ENCODE assay signal across 20 mouse cellular contexts in the genomic region with DNA sequence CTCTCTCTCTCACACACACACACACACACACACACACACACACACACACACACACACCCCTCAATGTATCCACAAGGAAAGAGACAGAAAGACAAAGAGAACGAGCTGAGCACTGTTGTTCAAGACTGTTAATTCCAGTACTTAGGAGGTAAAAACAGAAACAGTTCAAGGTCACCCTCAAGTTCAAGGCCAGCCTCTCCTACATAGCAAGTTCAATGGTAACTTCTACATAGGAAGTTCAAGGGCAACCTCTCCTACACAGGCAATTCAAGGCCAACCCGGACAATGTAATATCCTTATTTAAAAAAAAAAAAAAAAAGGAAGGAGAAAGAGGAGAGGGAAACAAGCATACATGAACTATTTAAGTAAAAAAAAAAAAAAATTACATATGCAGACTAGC.
"Had no signal": no experiment of that assay in that cellular context is flagged by ENCODE, and none has a peak within 500 bp of the region (broad histone marks: within the 10 kb centered on the region; RNA-seq: fewer than 3 reads in every experiment).

No protein-coding gene starts in this region.

- H3K4me2 ChIP-seq: limb, embryonic 12.5 days; limb, embryonic 15.5 days; liver, embryonic 11.5 days; lung, embryonic 14.5 days; midbrain, embryonic 12.5 days; midbrain, embryonic 15.5 days; neural tube, embryonic 12.5 days; neural tube, embryonic 15.5 days; stomach, embryonic 15.5 days had no signal

- DNase-seq: kidney, postnatal 10 days; kidney, postnatal 36 days; left cerebral cortex, postnatal 4 days; liver, postnatal 0 days; lung, embryonic 14.5 days; right cerebral cortex, adult 18-20 months; right cerebral cortex, postnatal 14 days; right cerebral cortex, postnatal 4 days; thymus, adult 18-20 months; thymus, postnatal 36 days had no signal

- H3K4me1 ChIP-seq: limb, embryonic 15.5 days; stomach, embryonic 15.5 days had no signal

- H3K9me3 ChIP-seq: limb, embryonic 12.5 days; limb, embryonic 15.5 days; midbrain, embryonic 12.5 days; midbrain, embryonic 15.5 days; neural tube, embryonic 12.5 days; neural tube, embryonic 15.5 days; stomach, embryonic 15.5 days had no signal

- H3K36me3 ChIP-seq: limb, embryonic 12.5 days; limb, embryonic 15.5 days; midbrain, embryonic 12.5 days; midbrain, embryonic 15.5 days; neural tube, embryonic 12.5 days; neural tube, embryonic 15.5 days; stomach, embryonic 15.5 days had no signal

- ATAC-seq: liver, postnatal 0 days; lung, postnatal 0 days; midbrain, embryonic 15.5 days had no signal

- H3K9ac ChIP-seq: limb, embryonic 12.5 days; limb, embryonic 15.5 days; liver, embryonic 14.5 days; liver, postnatal 0 days; lung, embryonic 14.5 days; midbrain, embryonic 12.5 days; midbrain, embryonic 15.5 days; neural tube, embryonic 12.5 days; neural tube, embryonic 15.5 days; stomach, embryonic 15.5 days had no signal

- H3K27ac ChIP-seq: limb, embryonic 15.5 days; liver, embryonic 14.5 days; midbrain, embryonic 12.5 days; midbrain, embryonic 15.5 days; neural tube, embryonic 12.5 days; neural tube, embryonic 15.5 days; stomach, embryonic 15.5 days had no signal

- H3K27me3 ChIP-seq: limb, embryonic 12.5 days; limb, embryonic 15.5 days; midbrain, embryonic 12.5 days; midbrain, embryonic 15.5 days; neural tube, embryonic 12.5 days; neural tube, embryonic 15.5 days; stomach, embryonic 15.5 days had no signal

- H3K4me3 ChIP-seq: limb, embryonic 12.5 days; limb, embryonic 15.5 days; midbrain, embryonic 12.5 days; midbrain, embryonic 15.5 days; neural tube, embryonic 12.5 days; neural tube, embryonic 15.5 days; stomach, embryonic 15.5 days had no signal
